Mouse (Mus musculus) hindlimb bud, embryonic 11.5 days (tissue): ENCODE data around the gene Slc34a1.

ENCODE experiments used
- DNase-seq: peaks from one replicate; pipeline ENCODE4 v3.0.0-alpha.2; 2012; ENCODE audit warnings: low read depth, low spot score; ENCODE audit errors: extremely low spot score

Gene Slc34a1

GRCm38 (mm10) chr13:55403935-55404852, 6.2 kb downstream of the Slc34a1 start:
- DNase-seq, result no peak

GRCm38 (mm10) chr13:55404853-55405782, 7.1 kb downstream of the Slc34a1 start:
- DNase-seq, result peak; percentile 81

GRCm38 (mm10) chr13:55405783-55406390, 7.9 kb downstream of the Slc34a1 start:
- DNase-seq, result no peak

GRCm38 (mm10) chr13:55407341-55407740, 9.4 kb downstream of the Slc34a1 start:
- DNase-seq, result no peak

GRCm38 (mm10) chr13:55408546-55409120, 10.6 kb downstream of the Slc34a1 start:
- DNase-seq, result no peak

- no peak for DNase-seq
Observed at GRCm38 (mm10) chr13:55411826-55412225, 13.8 kb downstream of the Slc34a1 start.

GRCm38 (mm10) chr13:55412643-55413307, 14.8 kb downstream of the Slc34a1 start:
- DNase-seq, result no peak

- no peak for DNase-seq
Observed at GRCm38 (mm10) chr13:55413333-55413732, 15.3 kb downstream of the Slc34a1 start.

GRCm38 (mm10) chr13:55414743-55415380, 16.9 kb downstream of the Slc34a1 start, which contains the start of gene Pfn3:
Gene Pfn3, minus strand, starts transcription at chr13:55415232.
- DNase-seq, result no peak

- DNase-seq, result peak; percentile 37
Observed at GRCm38 (mm10) chr13:55418004-55418403, 20.0 kb downstream of the Slc34a1 start.

- DNase-seq, result no peak
Observed at GRCm38 (mm10) chr13:55419142-55419541, 21.2 kb downstream of the Slc34a1 start.

- no peak for DNase-seq
Observed at GRCm38 (mm10) chr13:55420018-55420932, 22.3 kb downstream of the Slc34a1 start.

- DNase-seq, result no peak
Observed at GRCm38 (mm10) chr13:55420933-55421800, 23.2 kb downstream of the Slc34a1 start.

- no peak for DNase-seq
Observed at GRCm38 (mm10) chr13:55426613-55427012, 28.6 kb downstream of the Slc34a1 start, which contains the start of gene F12. Gene F12, minus strand, starts transcription at chr13:55426793.

- no peak for DNase-seq
Observed at GRCm38 (mm10) chr13:55429226-55429888, 31.4 kb downstream of the Slc34a1 start.

- DNase-seq, result no peak
Observed at GRCm38 (mm10) chr13:55430566-55430965, 32.6 kb downstream of the Slc34a1 start.
